Mouse (Mus musculus) T-helper 1 cell (primary cell): ENCODE data around the gene Nckap1.

Experiments
- in situ Hi-C: fragments of 300-600 bp; cut with MboI, MseI; formaldehyde crosslinking; loops from one replicate; pipeline ENCODE4 v1.15.1; 2025; ENCODE audit warnings: high pct_unique_total_duplicates

Nckap1 gene

GRCm38 (mm10) chr2:80581043-80581711 is at the start of gene Nckap1:
Nckap1 (minus strand) TSS chr2:80581380.
- in situ Hi-C loops: no loop called here

DNA sequence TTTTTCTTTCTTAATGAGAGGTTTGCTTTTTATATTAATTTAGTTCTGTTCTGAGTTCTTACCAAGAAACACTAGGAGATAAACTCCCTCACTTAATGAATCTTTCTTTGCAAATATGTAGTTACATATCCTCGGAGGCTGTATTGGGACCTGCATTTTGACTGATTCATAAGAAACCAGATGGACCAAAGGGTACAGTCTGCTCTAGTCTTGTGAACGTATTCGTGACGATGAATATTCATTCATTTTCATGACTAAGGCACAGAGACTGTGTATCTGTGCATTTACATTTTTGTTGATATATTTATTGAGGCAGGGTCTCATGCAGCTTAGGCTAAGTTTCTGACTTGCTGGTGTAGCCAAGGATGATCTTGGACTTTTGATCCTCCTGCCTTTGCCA is 43.3 kb upstream of the Nckap1 start:
- in situ Hi-C loops: no loop called here

DNA sequence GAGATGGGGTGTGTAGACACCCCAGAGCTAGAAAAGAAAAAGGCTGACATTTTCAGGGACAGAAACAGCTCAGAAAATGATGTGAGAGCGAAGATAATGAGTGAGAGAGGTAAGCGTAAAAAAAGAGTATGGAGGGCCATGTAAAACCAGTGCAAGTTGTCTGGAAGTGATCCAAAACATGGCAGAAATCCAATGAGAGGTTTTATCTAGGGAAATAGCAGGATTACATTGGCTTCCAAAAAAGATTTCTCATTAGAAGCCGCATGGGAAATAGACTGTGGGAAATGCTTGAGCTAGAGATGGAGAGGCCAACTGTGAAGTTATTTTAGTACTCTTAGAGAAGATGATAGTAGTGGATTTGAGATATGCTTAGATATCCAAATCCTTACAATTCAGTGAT is 40.7 kb upstream of the Nckap1 start:
- in situ Hi-C loops: no loop called here

DNA sequence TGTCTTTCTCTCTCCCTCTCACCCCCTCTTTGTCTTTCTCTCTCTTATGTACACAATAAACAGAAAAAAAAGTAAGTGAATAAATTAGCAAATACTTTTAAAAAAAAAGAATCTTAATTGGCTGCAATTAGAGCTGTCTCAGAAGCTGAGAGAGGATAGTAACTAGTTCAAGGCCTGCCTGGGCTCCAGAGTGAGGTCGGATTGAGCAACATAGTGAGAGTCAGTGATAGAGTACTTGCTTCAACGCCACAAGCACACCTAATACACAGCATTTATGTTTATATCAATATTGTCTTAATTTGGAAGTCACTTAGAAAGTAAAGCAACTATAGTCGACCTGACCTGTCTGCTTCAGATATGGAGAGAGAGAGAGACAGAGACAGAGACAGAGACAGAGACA is 37.8 kb upstream of the Nckap1 start:
- in situ Hi-C loops: no loop called here

GRCm38 (mm10) chr2:80616854-80617737 is 35.9 kb upstream of the Nckap1 start, which contains the start of the genes Dusp19 and Nup35:
Dusp19 (plus strand) TSS chr2:80617045.
Nup35 (plus strand) TSS chr2:80617236.
- in situ Hi-C loops: no loop called here

- in situ Hi-C loops: loop anchor here (5.0 kb wide), 1 partner anchor 35 kb away; no protein-coding TSS in a partner anchor
Observed at GRCm38 (mm10) chr2:80612796-80613195, 31.6 kb upstream of the Nckap1 start.

DNA sequence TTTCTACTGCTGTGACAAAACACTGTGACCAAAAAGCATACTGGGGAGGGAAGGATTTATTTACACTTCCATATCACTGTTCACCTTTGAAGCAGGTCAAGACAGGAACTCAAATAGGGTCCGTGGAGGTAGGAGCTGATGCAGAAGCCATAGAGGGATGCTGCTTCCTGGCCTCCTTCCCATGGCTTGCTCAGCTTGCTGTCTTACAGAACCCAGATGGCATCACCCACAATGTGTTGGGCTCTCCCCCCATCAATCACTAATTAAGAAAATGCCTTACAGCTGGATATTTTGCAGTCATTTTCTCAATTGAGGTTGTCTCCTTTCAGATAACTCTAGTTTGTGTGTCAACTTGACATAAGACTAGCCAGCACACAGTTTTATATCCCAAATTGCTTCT is 31.1 kb upstream of the Nckap1 start:
- in situ Hi-C loops: loop anchor here (5.0 kb wide), 1 partner anchor 35 kb away; no protein-coding TSS in a partner anchor

- in situ Hi-C loops: no loop called here
Observed at GRCm38 (mm10) chr2:80603771-80604426, 22.7 kb upstream of the Nckap1 start.

GRCm38 (mm10) chr2:80602756-80603155 is 21.6 kb upstream of the Nckap1 start:
- in situ Hi-C loops: no loop called here

GRCm38 (mm10) chr2:80600611-80601010 is 19.4 kb upstream of the Nckap1 start:
- in situ Hi-C loops: no loop called here

DNA sequence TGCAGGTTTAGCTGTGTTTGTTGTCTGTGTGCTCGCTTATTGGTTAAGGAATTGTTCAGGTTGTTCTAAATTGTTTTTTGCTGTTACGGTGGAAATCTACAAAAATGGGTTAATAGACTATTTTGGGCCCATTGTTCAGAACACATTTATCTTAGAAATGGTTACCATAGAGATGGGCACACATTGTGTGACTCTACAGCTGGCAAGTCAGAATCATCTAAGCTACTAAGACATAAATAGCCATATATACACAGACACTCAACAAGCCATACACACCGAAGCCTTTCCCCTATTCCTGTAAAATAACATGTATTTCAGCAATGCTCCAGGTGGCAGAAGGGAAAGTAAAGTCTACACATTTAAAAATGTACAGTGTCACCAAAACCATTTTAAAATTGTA is 18.7 kb upstream of the Nckap1 start:
- in situ Hi-C loops: no loop called here

DNA sequence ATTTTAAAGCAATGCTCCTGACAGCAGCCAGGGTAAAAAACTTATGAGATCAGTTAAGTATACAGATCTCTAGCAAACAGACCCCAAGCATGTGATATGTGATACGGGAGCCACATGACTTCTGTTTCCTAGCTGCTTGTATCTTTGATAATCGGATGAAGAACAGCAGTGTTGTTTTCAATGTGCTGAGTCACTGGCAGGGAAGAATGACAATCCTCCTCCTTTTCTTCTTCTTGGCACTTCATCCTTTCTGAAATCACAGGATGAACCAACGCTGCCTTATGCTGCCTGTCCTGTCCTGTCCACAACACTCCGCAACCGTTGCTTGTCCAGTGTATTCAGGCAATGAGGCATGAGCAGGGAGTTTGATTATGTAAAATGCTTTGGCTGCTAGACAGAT is 15.8 kb upstream of the Nckap1 start:
- in situ Hi-C loops: no loop called here

DNA sequence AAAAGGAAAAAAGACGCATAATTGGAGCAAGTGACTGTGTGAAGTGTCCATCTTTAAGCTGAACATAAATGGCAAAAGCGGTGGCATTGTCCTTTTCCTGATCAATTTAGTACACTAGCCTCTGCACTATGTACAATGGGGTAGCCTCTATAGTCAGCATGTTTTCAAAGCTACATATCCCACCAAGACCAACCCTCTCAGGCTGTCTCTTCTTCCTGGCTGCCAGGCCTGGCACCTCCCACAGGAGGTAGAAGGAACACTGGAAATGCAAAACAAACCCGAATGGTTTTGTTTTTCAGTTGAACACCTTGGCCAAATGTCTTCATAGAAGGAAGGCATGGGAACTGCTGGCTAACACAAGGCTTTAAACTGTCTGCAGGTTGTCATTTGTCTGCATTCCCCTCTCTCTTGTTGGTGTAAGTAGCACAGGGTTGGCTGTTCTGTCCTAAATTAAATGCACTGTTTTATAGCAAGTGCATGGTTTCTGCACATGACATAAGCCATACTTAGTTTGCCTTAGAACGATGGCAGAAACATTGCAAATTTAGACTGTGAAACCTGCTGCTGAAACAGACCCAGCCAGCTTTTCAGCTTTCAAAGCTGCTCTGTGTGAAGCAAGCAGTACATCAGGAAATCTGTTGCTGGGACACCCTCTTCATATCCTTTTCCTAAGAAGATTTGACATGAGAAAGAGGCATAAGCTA is 13.2 kb upstream of the Nckap1 start:
- in situ Hi-C loops: no loop called here

DNA sequence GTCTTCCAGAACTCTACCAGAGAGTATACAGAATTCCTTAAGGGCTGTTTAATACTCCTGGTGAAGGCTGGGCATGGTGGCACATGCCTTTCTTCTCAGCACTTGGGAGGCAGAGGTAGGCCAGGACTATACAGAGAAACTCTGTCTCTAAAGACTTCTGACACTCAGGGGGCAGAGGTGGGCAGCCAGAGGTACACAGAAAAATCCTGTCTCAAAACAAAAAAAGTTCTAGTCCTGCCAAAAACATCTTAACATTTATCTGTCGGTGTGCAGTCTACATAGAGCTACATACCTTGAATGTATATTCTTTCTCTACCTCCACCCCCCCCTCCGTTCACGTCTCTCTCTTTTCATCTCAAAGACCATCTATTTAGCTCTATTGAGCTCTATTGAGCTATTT is 1.2 kb upstream of the Nckap1 start:
- in situ Hi-C loops: no loop called here

DNA sequence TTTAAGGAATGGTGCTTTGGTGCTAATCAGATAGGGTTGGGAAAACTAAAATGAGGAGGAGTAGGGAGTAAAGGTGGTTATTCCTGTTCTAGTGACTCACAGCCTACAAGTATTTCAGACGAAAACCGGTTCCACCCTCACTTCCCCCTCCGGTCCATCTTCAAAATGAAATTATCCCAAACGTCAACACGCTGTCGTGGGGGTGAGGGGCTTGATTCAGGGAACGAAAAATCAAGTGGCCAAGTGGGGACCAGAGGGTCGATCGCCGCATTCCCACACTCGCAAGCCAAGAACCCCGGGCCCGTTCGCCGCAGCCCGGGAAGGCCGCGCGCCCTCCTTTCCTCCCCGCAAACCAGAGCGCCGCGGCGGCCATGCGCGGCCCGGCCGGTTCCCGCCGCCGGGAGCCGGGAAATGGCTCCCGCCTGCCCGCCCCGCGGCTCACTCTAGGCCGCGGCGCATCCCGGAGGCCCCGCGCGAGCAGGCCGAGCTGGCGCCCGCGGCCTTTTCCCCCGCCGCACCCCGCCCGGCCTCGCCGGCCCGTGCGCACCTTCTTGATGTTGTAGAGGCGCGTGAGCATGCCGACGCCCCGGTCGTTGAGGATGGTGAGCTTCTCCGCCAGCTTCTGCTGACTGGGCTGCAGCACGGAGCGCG is 744 bp downstream of the Nckap1 start:
- in situ Hi-C loops: no loop called here

DNA sequence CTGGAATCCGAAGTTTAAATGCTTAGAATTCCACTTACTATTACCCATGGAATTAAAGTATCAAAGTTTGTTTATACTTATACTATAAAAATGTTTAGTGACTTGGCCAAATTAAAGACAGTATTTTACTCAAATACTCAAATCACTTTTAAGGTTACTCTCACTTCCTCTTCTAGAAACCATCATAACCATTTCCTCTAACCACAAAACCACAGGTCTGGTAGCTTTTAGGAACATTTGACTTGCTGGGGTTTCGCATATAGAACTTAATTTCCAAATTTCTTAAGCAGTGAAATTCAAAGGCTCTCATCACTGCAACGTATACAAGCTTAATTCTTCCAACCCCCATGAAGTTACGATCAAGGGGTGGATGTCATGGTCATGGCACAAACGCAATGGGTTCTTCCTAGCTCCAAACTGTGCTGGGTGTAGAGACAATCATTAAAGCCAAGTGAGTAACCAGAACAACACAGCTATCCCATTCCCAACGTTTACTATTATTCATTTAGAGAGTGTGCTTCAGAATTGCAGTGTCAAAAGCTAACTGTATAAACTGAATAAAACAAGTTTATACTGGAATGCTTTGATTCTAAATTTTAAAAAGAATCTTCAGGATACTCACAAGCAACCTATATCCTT is 1.8 kb downstream of the Nckap1 start:
- in situ Hi-C loops: loop anchor here (5.0 kb wide), 1 partner anchor 33 kb away; no protein-coding TSS in a partner anchor

DNA sequence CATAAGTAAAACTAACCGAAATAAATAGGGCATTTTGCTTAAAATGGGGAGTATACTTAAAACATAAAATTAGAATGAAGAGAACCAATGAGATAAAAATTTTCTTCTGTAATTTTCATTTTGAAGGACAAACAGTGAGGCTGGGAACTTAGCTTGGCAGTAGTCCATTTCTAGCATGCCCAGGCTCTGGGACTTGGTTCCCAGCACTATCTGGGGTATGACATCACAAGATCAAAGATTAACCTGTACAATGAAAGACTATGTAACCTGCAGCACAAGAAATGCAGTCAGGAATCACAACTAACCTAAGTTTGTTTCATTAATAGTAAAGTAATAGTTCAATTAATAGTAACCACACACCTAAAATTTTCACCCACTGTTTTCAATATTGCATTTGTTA is 3.9 kb downstream of the Nckap1 start:
- in situ Hi-C loops: loop anchor here (5.0 kb wide), 1 partner anchor 35 kb away; no protein-coding TSS in a partner anchor

DNA sequence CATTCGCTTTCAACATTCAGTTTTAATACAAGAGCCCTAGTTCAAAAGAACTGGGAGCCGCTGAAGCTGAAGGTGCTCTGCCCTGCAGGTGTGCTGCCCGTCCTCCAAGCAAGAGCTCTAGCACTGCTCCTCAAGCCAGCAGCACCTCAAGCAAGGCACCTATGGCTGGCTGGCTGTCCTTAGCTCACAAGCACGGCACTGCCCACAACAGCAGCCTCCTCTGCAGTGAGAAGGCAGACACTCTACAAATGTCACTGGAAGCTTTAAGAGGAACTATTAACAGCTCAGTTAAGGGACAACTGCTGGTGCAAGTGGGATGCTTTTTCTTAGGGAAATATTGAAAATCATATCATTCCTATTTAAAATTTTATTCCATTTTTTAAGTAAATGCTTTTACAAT is 10.5 kb downstream of the Nckap1 start:
- in situ Hi-C loops: no loop called here

DNA sequence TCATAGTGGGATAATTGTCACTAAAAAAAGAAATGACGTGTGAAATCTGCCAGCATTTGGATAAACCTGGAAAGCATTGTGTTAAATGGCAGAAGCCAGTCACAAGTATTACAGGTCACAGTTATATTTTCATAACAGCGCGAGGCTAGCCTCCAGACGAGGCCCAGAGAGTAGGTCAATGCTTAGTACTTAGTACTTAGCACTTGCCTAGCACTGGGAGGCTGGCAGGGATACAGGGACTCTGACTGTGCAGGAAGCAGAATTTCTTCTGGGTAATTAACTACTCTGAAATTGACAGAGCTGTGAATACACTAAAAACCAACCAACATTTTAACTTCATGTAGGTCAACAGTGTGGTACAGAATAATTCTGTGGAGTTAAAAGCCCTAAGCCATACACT is 13.8 kb downstream of the Nckap1 start:
- in situ Hi-C loops: no loop called here

- in situ Hi-C loops: no loop called here
Observed at GRCm38 (mm10) chr2:80562253-80562652, 18.9 kb downstream of the Nckap1 start.

DNA sequence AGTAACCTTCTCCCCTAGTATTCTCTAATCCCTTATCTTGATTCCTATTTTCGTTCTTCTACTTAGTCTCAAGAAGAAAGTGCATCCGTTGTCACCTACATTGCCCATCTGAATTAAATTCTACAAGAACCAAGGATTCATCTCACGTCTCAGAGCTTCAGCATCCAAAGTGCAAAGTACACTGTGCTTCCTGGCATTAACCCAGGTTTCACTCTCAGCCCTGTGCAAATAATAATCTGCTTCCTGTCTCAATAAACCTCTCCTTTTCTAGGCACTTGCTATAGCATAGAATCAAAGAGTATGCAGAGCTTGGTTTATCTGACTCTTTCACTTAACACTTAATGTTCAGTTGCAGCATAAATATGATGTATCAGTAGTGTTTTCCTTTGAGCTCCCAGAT is 19.7 kb downstream of the Nckap1 start:
- in situ Hi-C loops: no loop called here
